23 mouse cellular contexts compared by ENCODE assay signal in the genomic region with DNA sequence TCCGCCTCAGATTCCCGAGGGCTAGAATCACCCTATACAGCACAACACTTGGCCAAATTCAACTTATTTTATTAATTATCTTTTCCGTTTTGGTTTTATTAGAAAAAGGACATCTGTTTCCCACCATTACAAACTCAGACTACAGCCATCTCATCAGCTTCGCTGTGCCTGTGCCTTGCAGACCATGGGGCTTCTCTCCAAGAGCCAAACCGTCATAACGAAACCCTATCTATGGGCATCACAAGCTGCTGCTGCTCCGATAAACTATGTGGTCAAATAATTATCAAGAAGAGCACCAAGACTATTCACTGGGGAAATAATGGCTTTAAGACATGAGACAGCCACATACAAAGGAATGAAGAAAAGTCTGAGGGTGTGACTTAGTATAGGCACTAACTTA. TPM values are rescaled to one million over a fixed set of nuclear protein-coding genes. Genes with fewer than 3 reads are reported as not detected.
DNase-seq lines count a peak whose midpoint lies in the region; ATAC-seq and TF ChIP-seq lines count a peak whose summit lies in the region.
"Had no signal": no experiment of that assay in that cellular context is flagged by ENCODE, and none has a peak within 500 bp of the region (broad histone marks: within the 10 kb centered on the region; RNA-seq: fewer than 3 reads in every experiment).

No protein-coding gene starts in this region.

- H3K27me3 ChIP-seq in liver, embryonic 14.5 days (ENCODE audit: control insufficient read depth, insufficient read depth, low read length) = no peaks in the 10 kb centered on the region
- H3K27me3 ChIP-seq in midbrain, embryonic 15.5 days (replicated peaks) = no peaks in the 10 kb centered on the region
- H3K27me3 ChIP-seq: forebrain, embryonic 15.5 days; heart, embryonic 15.5 days; hindbrain, embryonic 13.5 days; Patski had no signal

- TF ChIP-seq EP300 in liver, embryonic 14.5 days (IDR thresholded peaks at IDR 0.05; ENCODE audit: low read depth) = peak; percentile 90

- peak overlapping the region; percentile 25 for H3K4me2 ChIP-seq in liver, embryonic 14.5 days (ENCODE audit: low read depth)
- no peak overlapping the region for H3K4me2 ChIP-seq in midbrain, embryonic 15.5 days
- H3K4me2 ChIP-seq: forebrain, embryonic 15.5 days; heart, embryonic 11.5 days; heart, embryonic 15.5 days; hindbrain, embryonic 13.5 days had no signal

- H3K4me1 ChIP-seq in liver, embryonic 14.5 days (replicated peaks; ENCODE audit: control insufficient read depth in 2 of 2, insufficient read depth in 2 of 2, low read length in 1 of 2) = peaks cover 18 to 32% of the 10 kb centered on the region in 2 experiments
- no peaks in the 10 kb centered on the region for H3K4me1 ChIP-seq in midbrain, embryonic 15.5 days
- H3K4me1 ChIP-seq: embryonic facial prominence, embryonic 10.5 days; forebrain, embryonic 15.5 days; heart, embryonic 15.5 days; hindbrain, embryonic 13.5 days had no signal

- TF ChIP-seq CTCF in liver, embryonic 14.5 days (IDR thresholded peaks at IDR 0.05; ENCODE audit: low read depth) = no peak

- H3K36me3 ChIP-seq in liver, embryonic 14.5 days (replicated peaks; ENCODE audit: control insufficient read depth, insufficient read depth, low read depth) = no peaks in the 10 kb centered on the region
- no peaks in the 10 kb centered on the region for H3K36me3 ChIP-seq in midbrain, embryonic 15.5 days (replicated peaks)
- H3K36me3 ChIP-seq: embryonic facial prominence, embryonic 10.5 days; forebrain, embryonic 15.5 days; heart, embryonic 15.5 days; hindbrain, embryonic 13.5 days had no signal

- peak; percentile 68 for ATAC-seq in liver, embryonic 14.5 days (ENCODE audit: insufficient read depth)
- peak; percentile 89 for ATAC-seq in megakaryocyte progenitor cell, adult 5-6 weeks (replicated peaks; ENCODE audit: poor library complexity)
- no peak for ATAC-seq in midbrain, embryonic 15.5 days (replicated peaks)
- ATAC-seq: activated CD4-positive, CD25-positive, alpha-beta regulatory T cell, adult 4 months; forebrain, embryonic 15.5 days; hindbrain, postnatal 0 days; Patski had no signal

- H3K4me3 ChIP-seq in liver, embryonic 14.5 days (ENCODE audit: insufficient read depth in 1 of 2, low read depth in 2 of 2, low read length in 2 of 2) = no peak overlapping the region
- H3K4me3 ChIP-seq in midbrain, embryonic 15.5 days = no peak overlapping the region
- H3K4me3 ChIP-seq: embryonic facial prominence, embryonic 10.5 days; forebrain, embryonic 15.5 days; heart, adult 2 months; heart, embryonic 15.5 days; hindbrain, embryonic 13.5 days had no signal

- DNase-seq in MEL-GATA-1-ER (ENCODE audit: extremely low read depth, low read depth) (peak; percentile 81), liver (peak; percentile 40)
- peak in 2 of 3 experiments; percentile 31 to 33 for DNase-seq in liver, embryonic 14.5 days (ENCODE audit: low read depth in 3 of 3, low spot score in 3 of 3)
- DNase-seq in layer of hippocampus, adult 11-12 months (ENCODE audit: low spot score) = no peak
- DNase-seq in lung, postnatal 14 days = no peak
- DNase-seq in retina, embryonic 14.5 days (ENCODE audit: low spot score) = no peak
- DNase-seq: adrenal gland, postnatal 14 days; cerebellum, adult 18-20 months; cerebellum, adult 9-11 months; cerebellum, postnatal 36 days; gastrocnemius, postnatal 10 days; heart, adult 2 months; heart, postnatal 14 days had no signal

- WGBS in liver, embryonic 14.5 days (ENCODE audit: insufficient replicate concordance) = 39% methylated on average over 7 of the region's 7 CpGs
- WGBS in midbrain, embryonic 15.5 days = 94% methylated on average over 7 of the region's 7 CpGs

- no peak overlapping the region for H3K9ac ChIP-seq in liver, embryonic 14.5 days (replicated peaks)
- H3K9ac ChIP-seq in midbrain, embryonic 15.5 days = no peak overlapping the region
- H3K9ac ChIP-seq: forebrain, embryonic 15.5 days; heart, embryonic 15.5 days; hindbrain, embryonic 13.5 days had no signal

- H3K27ac ChIP-seq in liver, embryonic 14.5 days = no peak overlapping the region; the same call in 1 of the 2 replicates
- H3K27ac ChIP-seq in midbrain, embryonic 15.5 days = no peak overlapping the region
- H3K27ac ChIP-seq: embryonic facial prominence, embryonic 10.5 days; forebrain, embryonic 15.5 days; heart, adult 2 months; heart, embryonic 15.5 days; hindbrain, embryonic 13.5 days; hindbrain, postnatal 0 days had no signal

- H3K9me3 ChIP-seq in liver, embryonic 14.5 days (ENCODE audit: control insufficient read depth, low read length) = no peaks in the 10 kb centered on the region
- no peaks in the 10 kb centered on the region for H3K9me3 ChIP-seq in midbrain, embryonic 15.5 days
- H3K9me3 ChIP-seq: forebrain, embryonic 15.5 days; heart, embryonic 15.5 days; hindbrain, embryonic 13.5 days had no signal

RNA-seq across cellular contexts. Expression of gene Rbm43, which starts 6.9 kb away (rescaled TPM):
- polyA plus RNA-seq in liver, embryonic 14.5 days (2012; rRNA removed) = 8.1 and 14.1 TPM in 2 replicates
- polyA plus RNA-seq in liver, embryonic 14.5 days (2014; fragmentation: Nextera tagmentation; extraction: Ambion mirVana) = 23.2 and 23.7 TPM in 2 replicates
- 49.5 and 55.0 TPM in 2 replicates for total RNA-seq in megakaryocyte progenitor cell, adult 5-6 weeks (2015)
- total RNA-seq in megakaryocyte progenitor cell, adult 5-6 weeks (2017) = 27.7 and 30.1 TPM in 2 replicates
- polyA plus RNA-seq in midbrain, embryonic 15.5 days (2015; fragmentation: Nextera tagmentation; extraction: Ambion mirVana) = 5.1 and 6.1 TPM in 2 replicates

RNA-seq across cellular contexts. Expression of gene Nmi, which starts 31.5 kb away (rescaled TPM):
- 2.3 and 5.1 TPM in 2 replicates for polyA plus RNA-seq in liver, embryonic 14.5 days (2012; rRNA removed)
- 10.7 and 11.0 TPM in 2 replicates for polyA plus RNA-seq in liver, embryonic 14.5 days (2014; fragmentation: Nextera tagmentation; extraction: Ambion mirVana)
- 27.5 and 42.5 TPM in 2 replicates for total RNA-seq in megakaryocyte progenitor cell, adult 5-6 weeks (2015)
- total RNA-seq in megakaryocyte progenitor cell, adult 5-6 weeks (2017) = 57.6 and 67.8 TPM in 2 replicates
- polyA plus RNA-seq in midbrain, embryonic 15.5 days (2015; fragmentation: Nextera tagmentation; extraction: Ambion mirVana) = 3.7 and 4.2 TPM in 2 replicates

Comparison
In these comparisons a context has a peak if more than half of its experiments do, and no peak if none do; other contexts are left out.
1. DNase-seq: peak in MEL-GATA-1-ER (single experiment), liver (single experiment) and liver, embryonic 14.5 days (2 of 3); none in layer of hippocampus, adult 11-12 months (single experiment), lung, postnatal 14 days (single experiment) and retina, embryonic 14.5 days (single experiment).